Mouse (Mus musculus) lung, adult 2 months (tissue): Measurements from ENCODE around the gene Mas1.
"Not testable (repeated sequence)": the region's sequence is repeated elsewhere in the genome, so short reads cannot be mapped to it uniquely, and the experiment has no call there.

ENCODE experiments used
- CTCF ChIP-seq: fragments of 200-500 bp; IDR thresholded peaks from 2 replicates; pipeline ENCODE4 v1.5.1; 2011; ENCODE audit warnings: mild to moderate bottlenecking, low read length, control low read depth; ENCODE audit not compliant: insufficient read depth
- POLR2A ChIP-seq: fragments of 200-500 bp; IDR thresholded peaks from 2 replicates; pipeline ENCODE4 v1.6.1; 2011; ENCODE audit warnings: low read depth, mild to moderate bottlenecking, control low read depth, low read length, borderline replicate concordance; ENCODE audit errors: extremely low read depth

DNA sequence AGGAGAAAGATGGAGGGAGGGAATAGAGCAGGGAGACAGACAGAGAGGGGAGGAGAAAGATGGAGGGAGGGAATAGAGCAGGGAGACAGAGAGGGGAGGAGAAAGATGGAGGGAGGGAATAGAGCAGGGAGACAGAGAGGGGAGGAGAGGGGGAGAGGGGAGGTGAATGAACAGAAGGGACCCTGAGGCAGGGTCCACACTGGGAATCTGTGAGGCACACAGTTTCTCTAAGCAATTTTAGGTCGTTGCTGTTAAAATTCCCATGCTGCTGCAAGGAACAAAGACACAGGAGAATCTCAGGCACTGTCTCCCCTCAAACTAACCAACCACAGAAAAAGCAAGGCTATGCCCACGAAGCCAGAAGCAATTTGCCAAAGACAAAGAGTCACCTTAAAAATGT, 30.7 kb upstream of the Mas1 start:
- TF ChIP-seq CTCF, POLR2A: not testable (repeated sequence)
